Mouse (Mus musculus) testis, postnatal 14 days (tissue): ENCODE results near the gene Fli1.

Experiments
- DNase-seq: peaks from one replicate; pipeline ENCODE4 v3.0.0; 2021; ENCODE audit warnings: low spot score

Gene Fli1

GRCm38 (mm10) chr9:32408730-32409059, 134.0 kb downstream of the Fli1 start:
- no peak for DNase-seq

- DNase-seq: no peak
Observed at GRCm38 (mm10) chr9:32405191-32405925, 137.3 kb downstream of the Fli1 start.

DNA sequence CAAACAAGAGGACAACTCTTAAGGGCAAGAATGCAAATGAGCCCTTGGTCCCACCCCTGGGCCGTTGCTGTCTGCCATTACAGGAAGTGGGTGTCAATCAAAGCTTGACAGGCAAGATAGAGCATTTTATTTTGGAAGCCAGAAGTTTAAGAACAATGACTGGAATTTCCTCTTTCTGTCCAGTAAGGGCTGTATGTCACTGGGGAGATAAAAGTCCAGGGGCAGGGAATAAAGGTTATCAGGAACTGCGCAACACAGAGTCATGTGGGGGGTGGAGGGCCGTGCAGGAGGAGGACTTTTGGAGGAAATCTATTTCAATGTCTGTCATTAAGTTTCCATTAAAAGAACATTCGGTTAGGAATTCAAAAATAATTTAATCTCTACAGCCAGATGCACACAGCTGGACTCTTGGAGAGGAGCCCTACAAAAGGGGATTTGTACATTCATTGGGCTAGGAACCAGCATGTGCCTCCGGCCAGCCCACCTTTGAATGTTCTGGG, 141.9 kb downstream of the Fli1 start:
- DNase-seq: no peak

- DNase-seq: no peak
Observed at GRCm38 (mm10) chr9:32400212-32400611, 142.4 kb downstream of the Fli1 start.

GRCm38 (mm10) chr9:32394761-32395161, 147.9 kb downstream of the Fli1 start:
- DNase-seq: no peak

DNA sequence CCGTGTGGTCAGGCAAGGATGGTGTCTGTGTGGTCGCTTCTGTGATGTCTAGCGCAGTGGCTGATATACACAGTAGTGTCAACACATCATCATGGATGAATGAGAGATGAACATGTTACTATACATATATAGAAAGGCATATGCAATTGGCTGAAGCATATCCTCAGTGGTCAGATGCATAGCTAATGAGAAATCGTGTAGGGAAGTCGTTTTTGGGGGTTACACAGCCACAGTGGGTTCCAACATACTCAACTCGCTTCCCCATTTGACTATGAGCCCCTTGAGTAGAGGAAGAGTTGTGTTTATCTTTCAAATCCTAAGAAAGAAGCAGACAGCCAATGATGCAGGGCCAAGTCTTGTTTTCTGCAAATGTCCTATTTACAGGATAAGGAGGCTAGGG, 149.9 kb downstream of the Fli1 start:
- no peak for DNase-seq

DNA sequence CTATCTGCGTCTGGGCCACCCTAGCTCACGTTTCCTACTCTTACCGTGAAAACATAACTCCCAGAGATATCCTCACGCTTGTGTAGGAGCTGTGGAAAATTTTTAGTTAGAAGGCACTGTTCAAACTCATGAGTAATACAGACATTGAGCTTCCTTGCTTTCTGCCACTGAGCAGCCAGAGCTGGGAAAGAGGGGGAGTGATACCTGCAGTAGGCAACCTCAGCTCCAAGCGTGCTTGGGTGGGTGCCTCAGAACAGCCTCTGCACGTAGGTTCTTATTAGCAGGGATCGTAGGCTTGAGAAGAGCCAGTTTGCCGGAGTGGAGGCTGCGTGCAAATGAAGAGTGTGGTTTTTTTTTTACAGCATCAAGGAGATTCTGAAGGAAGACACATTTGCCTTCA, 151.0 kb downstream of the Fli1 start:
- no peak for DNase-seq

DNA sequence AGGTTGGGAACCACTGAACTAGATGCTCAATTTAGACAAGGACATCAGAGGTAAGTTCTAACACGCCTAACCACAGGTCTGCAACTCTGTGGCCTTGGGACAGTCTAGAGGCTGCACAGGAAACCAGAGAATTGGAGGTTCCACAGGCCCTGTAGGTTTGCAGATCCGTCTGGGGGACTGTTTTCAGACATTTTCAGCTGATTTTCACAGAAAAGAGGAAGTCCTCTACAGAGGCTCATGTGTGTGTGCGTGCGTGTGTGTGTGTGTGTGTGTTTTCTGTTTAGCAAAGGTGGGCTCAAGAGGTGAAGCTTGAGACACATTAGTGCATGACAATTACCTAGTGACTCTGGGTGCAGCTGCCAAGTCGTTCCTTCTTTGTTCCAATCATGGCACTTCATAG, 151.6 kb downstream of the Fli1 start:
- DNase-seq: no peak

DNA sequence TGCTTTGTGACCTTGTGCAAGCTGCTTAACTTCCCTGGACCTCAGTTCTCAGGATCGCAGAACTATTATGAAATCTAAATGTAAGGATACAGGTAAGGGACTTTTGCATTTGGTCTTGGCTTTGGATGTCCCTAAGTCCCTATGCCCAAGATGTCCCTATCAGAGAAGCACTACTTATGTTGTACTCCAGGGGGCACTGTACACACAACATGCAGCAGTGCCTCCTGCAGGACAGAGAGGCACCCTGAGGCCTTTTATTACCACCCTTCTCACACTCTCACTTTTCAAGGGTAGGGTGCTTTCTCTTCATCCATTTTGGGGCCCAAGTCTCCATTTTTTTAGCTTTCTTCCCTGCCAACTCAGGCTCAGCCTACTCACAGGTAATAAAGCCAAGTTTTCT, 154.5 kb downstream of the Fli1 start:
- DNase-seq: no peak

GRCm38 (mm10) chr9:32384906-32385305, 157.8 kb downstream of the Fli1 start:
- no peak for DNase-seq

GRCm38 (mm10) chr9:32376863-32377590, 165.6 kb downstream of the Fli1 start:
- no peak for DNase-seq

- no peak for DNase-seq
Observed at GRCm38 (mm10) chr9:32376031-32376430, 166.6 kb downstream of the Fli1 start.

- no peak for DNase-seq
Observed at GRCm38 (mm10) chr9:32373656-32374055, 169.0 kb downstream of the Fli1 start.
